Mouse (Mus musculus) MN1 (cell line): Measurements from ENCODE around the gene Rhpn2.

ENCODE experiments used
- DNase-seq: peaks from one replicate; pipeline ENCODE4 v3.0.0-alpha.2; 2016; ENCODE audit warnings: low spot score

Rhpn2 gene

DNA sequence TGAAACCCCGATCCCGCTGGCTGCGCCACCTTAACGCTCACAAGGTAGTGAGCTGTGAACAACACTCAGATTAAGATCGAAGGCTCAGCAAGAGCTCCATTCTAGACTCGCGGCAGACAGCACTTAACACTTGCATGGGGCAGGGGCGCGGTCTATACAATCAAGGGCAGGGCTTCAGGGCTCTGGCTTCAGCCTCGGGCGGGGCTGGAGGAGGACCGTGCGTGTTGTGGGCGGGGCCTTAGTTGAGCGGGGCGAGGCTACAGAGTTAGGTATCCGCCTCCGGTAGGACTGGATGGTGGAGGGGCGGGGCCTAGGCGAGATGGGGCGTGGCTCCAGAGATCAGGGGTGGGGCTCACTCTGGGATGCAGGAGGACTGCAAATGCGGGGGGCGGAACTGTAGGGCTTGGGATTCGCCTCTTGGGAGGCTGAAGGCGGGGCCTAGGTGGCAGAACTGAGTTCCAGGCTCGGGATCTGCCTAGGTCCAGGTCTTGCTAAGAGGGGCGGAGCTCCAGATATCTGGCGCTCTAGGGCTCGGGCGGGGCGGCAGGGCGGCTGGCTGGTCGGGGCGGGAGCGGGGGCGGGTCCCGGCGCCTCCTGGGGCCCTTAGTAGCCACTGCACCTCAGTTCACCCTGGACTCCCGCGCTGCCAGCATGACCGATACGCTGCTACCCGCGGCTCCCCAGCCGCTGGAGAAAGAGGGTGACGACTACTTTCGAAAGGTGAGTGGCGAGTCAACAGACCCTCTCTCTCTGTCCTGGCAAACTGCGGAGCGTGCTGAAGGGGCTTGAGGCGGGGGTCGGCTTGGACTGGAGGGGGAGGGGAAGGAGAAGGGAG, at the start of gene Rhpn2:
TSS of gene Rhpn2 (plus strand) at position 479 of the 835 bp plus-strand sequence.
- peak; percentile 97 for DNase-seq

DNA sequence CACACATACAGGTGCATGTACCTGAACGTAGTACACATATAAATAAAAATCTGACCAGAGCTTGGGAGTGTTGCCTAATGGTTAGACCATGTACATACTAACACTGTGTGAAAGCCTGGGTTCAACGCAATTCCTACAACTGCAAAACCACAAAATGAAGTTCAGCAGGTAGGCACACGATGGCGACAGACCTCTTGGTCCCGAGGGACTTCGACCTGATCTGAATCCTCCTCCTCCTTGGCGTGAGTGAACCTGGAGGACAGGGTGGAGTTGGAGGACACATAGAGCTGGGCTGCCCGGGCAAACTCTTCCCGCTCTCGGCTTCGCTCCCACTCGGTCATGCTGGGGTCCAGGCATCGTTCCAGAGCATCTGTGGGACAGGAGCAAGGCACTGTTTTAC, 40.5 kb upstream of the Rhpn2 start:
- no peak for DNase-seq

DNA sequence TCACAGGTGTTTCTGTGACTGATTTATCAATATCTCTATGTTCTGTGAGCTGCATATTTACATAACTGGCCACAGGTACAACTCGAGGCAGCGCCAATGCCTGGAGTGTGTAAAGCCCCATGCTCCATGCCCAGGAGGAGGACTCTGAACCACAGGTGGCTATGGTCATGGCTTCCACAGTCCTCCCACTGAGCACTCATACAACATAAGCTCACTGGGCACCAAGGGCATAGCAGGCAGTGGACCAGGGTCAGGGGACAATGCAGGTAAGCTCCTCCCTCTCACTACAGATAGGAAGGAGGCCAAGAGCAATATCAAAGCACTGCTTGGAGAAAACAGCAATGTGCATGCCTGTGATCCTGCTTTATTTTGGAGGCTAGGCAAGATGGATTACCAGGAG, 38.3 kb upstream of the Rhpn2 start:
- DNase-seq = no peak

DNA sequence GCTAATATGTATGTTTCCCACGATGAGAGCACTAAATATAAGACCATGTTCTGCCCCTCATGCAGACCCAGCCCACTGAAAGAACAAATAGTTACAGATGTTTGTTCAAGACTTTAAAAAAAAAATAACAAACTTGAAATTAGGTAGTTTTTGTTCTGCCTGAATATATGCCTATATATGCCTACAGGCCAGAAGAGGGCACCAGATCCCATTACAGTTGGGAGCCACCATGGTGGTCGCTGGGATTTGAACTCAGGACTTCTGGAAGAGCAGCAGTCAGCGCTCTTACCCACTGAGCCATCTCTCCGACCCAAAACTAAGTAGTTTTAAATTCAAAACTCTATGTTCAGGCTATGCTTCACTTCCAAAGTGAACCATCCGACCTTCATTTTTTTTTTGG, 36.1 kb upstream of the Rhpn2 start:
- no peak for DNase-seq

DNA sequence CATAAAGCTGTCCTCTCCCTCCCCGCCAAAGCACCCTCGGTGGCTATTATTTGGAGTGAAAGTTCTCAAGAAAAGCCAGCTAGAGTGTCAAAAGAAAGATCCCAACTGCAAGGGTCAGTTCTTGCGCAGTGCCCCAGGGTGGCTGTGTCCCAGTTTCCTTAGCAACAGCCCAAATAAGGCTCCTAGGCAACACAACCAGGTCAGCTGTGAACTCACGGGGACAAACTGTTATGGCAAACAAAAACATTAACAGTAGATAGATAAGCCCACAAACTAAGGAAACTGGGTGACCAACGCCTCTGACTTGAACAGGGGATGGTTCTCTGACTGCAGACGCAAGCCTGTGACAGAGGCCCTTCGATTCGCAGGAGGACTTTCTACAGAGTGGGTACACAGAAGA, 34.3 kb upstream of the Rhpn2 start:
- no peak for DNase-seq

DNA sequence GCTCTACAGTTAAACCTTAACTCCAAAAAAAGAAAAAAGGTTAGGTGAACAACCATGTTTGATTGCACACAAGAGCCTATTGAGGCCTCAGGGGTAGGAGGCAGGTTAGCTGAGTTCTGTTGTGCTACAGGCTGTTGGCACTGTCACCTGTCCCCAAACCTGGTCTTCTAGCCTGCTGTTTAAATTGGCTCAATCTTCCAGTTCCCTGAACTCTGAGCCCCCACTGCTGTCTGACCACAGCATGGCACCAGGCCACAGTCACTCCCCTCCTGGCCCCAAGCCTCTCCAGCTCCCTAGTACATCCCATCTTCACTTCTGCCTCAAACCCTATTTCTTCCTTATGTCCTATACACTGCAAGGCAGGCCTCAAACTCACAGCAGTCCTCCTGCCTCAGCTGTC, 33.2 kb upstream of the Rhpn2 start:
- no peak for DNase-seq

DNA sequence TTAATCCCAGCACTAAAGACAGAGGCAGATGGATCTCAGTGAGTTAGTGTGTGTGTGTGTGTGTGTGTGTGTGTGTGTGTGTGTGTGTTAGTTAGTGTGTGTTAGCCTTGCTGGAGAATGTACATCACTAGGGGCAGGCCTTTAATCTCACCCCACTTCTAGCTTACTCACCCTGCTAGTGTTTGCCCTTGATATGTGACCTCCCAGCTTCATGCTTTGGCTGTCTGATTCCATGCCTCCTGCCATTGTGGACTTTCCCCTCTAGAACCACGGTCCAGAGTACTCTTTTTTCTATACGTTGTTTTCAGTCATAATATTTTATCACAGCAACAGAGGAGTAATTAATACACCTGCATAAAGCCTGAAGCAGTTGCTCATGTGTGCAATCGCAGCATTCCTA, 22.8 kb upstream of the Rhpn2 start:
- no peak for DNase-seq

DNA sequence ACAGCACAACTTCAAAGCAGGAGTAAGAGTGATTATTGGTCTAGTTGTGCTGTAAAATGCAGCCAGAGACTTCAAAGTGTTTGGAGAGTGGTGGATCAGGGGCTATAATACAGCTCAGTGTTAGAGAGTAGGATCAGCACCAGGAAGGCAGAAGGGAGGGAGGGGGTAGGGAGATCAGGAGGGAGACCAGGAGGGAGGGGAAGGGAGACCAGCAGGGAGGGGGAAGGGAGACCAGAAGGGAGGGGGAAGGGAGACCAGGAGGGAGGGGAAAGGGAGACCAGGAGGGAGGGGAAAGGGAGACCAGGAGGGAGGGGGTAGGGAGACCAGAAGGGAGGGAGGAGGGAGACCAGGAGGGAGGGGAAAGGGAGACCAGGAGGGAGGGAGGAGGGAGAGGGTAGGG, 19.8 kb upstream of the Rhpn2 start:
- no peak for DNase-seq

DNA sequence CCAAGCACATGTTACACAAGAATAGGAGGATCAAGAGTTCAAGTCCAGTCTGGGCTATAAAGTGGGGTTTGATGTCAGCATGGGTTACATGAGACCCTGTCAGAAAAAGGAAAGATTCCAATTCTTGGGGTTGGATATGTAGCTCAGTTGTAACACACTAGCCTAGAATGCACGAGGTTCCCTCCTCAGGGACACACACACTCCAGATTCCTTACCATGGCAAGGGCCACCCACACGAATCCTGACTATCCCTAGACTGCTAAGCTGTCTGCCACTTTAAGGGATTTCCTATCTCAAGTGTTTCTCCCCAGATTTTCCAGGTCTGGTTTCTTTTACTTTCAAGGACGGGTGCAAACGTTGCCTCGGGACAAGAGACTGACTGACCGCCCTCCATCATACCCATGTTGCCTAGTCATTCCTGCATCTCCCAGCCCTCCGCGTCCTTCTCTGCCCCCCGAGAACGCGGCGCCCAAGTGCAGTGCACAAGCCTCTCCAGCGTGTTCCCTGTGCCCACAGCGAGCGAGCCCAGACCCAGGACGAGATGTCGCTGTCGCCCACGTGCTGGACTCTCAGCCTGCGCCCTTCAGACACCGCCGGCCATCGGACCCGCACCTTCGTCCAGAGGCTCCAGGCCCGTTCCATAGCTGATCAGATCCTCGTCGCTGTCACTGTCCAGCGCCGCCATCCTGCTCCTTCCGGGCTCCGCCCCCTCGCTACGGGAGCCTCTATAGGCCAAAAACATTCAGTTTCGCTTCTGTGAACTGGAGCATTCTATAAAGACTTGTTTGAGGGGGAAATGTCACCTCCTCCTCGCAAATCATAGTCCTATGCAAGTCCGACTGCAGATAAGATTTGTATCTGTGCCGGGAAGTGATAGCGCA, 16.0 kb upstream of the Rhpn2 start, which contains the start of gene Gpatch1:
TSS of gene Gpatch1 (minus strand) at position 712 of the 881 bp plus-strand sequence.
- DNase-seq = peak; percentile 95

DNA sequence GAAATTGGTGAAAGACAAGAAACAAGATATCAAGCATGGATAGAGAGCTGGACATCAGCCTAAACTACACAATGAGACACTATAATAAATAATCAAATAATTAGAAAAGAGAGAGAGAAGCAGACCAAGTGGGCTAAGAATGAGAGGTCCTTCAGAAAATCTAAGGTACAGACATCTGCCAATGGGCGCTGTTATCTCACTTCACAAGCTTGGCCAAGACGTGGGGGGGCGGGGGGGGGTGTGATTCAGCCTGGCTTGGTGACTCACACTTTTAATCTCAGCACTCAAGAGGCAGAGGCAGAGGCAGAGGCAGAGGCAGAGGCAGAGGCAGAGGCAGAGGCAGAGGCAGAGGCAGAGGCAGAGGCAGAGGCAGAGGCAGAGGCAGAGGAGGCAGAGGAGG, 14.7 kb upstream of the Rhpn2 start:
- peak; percentile 49 for DNase-seq

DNA sequence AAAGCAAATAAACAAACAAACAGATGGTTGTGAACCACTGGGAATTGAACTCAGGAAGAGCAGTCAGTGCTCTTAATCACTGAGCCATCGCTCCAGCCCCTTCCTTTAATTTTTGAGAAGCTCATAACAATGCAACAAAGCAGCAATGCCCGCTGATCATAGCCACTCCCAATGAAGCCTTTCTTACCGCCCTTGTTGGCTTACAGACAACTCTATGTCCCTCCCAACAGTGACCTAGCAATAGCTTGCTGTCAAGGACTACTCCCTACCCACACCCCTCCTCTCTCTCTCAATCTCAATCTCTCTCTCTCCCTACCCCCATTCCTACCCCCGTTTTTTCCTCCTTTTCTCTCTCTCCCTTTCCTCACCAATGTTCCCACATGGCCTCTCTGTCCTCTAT, 14.2 kb upstream of the Rhpn2 start:
- DNase-seq = peak; percentile 27

DNA sequence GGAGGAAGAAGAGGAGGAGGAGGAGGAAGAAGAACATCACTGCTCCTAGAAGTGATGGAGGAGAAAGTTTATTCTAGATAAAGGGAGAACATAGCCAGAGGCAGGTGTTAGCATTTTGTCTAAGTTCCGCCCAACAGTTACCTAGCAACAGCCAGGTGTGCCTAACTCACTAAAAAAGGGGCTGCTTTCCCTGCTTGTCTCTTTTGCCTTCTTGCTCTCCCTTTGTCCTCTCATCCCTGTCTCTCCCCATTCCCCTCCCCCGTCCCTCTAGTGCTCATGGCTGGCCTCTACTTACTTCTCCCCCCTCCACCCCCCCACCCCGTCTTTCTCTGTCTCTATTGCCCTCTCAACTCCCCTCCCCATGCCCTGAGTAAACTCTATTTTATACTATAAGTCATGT, 11.8 kb upstream of the Rhpn2 start:
- DNase-seq = no peak

DNA sequence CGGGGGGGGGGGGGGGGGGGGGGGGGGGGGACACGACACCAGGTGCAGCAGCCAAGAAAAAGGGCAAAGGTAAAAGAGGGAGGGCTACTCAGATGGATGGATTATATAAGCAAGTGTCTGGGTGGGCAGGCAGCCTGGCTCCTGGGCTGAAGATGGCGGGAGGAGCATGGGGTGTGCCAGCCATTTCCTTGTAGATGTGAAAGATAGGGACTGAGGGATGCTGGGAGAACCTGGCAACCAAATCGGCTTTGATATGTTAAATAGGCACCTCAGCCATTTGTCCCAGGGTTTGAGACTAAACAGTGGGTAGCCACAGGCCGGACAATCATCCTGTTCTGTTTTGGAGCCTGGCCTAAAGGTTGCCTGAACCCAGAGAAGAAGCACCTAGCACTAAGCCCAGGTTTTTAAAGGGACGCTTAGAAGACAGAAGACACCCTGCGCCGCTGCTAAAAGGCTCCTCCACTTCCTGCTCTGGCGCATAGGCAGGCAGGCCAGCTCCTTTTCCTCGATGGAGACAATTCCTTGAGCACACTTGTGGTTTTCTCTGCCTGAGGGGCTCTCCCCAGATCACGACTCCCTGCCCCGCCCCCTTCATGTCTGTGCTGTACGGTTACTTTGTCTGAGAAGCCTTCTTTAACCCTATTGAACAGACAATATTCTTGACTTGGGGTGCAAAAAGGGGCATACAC, 11.1 kb upstream of the Rhpn2 start:
- no peak for DNase-seq

DNA sequence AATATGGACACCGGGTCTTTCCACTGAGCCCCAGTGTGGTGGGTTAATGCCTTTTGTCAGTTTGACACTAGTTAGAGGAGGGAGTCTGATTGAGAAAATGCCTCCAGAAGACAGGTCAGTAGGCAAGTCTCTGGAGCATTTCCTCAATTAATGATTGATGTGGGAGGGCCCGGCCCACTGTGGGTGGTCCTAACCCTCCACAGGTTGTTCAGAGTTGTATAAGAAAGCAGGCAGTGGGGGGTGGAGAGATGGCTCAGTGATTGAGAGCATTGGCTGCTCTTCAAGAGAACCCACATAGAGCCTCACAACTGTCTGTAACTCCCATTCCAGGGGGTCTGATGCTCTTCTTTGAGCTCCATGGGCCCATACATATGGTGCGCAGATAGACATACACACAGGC, 2.4 kb upstream of the Rhpn2 start:
- DNase-seq = no peak

DNA sequence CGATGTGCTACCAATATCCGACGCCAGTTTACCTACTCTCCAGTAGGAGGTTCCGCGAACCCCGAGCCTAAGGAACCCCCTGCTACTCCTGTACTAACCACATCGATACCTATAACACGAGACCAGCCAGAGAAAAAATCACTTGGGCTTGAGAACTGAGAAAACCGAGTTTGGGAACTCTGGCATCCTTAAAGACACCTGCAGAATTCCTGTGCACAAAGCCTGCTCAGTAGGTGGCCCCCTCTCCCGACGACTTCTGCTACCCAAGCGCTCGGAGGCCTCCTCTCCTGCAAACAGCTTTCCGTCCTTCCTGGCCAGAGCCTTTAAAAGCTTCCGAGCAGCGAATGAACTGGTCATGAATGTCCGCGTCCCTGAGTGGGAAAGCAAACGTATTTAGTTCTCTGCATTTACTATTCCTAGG, 729 bp upstream of the Rhpn2 start:
- DNase-seq = no peak

DNA sequence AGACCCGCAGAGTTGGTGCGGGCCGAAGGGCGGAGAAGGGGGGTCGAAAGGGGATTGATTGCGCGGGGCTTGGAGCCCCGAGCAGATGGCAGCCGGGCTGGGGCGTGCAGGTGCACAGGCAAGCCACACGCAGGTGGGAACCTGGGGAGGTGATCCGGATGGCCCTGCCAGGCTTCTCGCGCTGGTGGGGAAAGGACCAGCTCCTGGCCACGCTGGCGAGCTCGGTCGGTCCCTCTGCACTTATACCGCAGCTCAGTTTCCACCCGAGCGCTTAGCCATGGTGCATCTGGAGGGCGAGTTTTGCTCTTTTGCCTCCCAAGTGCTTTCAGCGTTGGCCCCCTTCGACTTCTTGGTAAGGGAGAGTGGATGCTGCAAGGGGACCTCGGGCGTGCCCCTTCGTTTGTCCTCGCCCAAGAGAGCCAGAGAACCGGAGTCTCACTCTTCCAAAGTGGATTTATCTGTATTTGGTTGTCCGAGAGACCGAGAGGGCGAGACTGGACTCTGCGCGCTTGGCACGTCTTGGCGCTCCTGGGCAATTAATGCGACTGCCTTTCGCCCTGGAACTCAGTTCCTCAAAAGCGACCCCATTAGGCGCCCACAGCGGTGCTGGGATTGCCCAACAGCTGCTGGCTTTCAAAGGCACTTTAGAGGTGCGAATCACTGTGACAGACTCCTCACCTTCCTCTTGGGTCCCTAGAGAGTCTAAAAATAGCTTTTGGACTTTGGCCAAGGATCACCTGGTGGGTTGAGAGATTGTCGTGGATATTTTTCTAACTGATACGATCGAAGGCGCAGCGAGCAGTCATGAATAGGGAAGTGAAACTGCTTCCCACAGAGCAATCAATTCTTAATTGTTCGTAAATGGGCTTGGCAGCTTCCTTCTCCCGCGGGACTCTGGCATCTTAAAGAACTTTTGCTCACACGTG, 820 bp downstream of the Rhpn2 start:
- peak; percentile 45 for DNase-seq

DNA sequence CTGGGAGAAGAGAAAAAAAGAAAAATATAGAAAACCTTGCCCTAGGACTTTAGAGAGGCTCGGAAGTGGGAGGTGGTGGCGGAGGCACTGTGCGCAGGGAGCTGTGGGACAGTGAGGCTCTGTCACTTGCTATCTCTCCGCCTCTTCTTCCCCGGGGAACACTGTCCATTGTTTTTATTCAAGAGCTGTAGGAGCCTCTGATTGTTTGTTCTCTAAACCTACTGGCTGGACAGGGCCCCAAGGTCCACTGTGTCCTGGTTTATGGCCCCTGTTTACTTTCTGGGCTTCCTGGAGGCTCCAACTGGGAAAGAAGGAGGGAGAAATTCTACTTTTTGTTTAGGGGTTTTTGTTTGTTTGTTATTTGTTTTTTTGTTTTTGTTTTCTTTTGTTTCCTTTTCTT, 6.2 kb downstream of the Rhpn2 start:
- no peak for DNase-seq

DNA sequence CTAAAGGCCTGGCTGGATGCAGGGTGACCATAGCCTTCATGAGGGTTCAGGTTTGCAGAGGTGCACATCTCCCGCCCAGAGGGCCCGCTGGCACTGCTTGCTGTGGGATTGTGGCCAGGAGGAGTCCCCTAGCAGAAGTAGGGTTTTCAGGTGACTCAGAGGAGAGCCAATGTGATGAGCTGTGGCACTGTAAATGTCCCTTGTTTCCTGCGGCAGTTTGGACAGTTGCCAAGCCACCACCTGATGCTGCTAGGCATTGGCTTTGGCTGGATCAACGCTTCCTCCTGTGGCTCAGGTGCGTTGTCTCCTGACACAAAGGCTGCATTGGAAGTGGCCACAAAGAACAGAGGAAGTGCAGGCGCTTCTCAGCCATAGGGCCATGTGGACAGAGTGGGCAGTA, 7.3 kb downstream of the Rhpn2 start:
- DNase-seq = no peak

DNA sequence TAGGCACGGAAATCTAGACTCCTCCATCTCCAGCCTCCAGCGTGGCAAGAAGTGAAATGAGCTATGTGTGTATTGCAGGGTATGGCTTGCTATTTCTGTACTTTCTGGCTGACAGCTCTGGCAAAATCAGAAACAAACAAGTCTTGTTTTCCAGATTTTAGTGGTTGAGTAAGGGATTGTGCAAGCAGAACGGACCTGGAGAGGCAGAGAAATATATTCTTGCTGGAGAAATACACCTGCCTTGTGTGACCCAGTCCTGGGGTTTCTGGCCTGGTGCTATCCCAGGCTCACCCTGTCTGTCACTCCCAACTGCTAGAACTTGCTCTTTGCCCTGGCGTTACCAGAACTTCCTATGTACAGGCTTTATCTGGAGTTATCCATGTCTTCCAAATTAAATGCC, 8.5 kb downstream of the Rhpn2 start:
- no peak for DNase-seq

DNA sequence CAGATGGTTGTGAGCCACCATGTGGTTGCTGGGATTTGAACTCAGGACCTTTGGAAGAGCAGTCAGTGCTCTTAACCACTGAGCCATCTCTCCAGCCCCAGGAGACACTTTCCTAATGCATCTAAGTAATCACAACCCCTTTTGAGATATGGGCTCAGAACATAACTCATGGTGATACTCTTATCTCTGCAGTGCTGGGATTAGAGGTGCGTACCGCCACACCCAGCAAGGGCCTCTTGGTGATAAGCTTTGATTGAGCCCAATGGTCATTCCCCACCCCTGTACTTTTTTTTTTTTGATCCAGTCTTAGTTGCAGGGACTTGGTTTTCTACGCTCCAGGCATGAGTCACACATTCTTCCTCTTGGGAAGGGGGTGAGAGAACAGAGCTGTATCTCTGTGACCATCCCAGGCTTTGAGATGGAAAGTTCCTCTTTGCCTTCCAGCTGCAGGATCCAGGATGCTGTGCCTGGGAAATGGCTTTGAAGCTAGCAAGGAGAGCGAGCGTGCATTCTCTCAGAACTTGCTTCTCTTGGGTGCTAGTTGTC, 10.9 kb downstream of the Rhpn2 start:
- DNase-seq = no peak
